Mouse (Mus musculus): ENCODE measurements around the gene Klrb1b. TPM values are rescaled to one million over a fixed set of nuclear protein-coding genes. Genes with fewer than 3 reads are reported as not detected.
"Not testable (repeated sequence)": the region's sequence is repeated elsewhere in the genome, so short reads cannot be mapped to it uniquely, and the experiment has no call there.

Klrb1b gene
- total and polyA plus RNA-seq, 2 experiments from 2014 or later: not detected

- Histone ChIP-seq H3K36me3 (replicated peaks; ENCODE audit: control insufficient read depth, insufficient read depth, low read length) (no peaks in the 10 kb centered on the region), H3K9me3 (replicated peaks; ENCODE audit: control insufficient read depth, low read length) (no peaks in the 10 kb centered on the region), H3K27me3 (ENCODE audit: control insufficient read depth, insufficient read depth, low read length) (no peaks in the 10 kb centered on the region), H3K9ac (replicated peaks; ENCODE audit: low read depth, low read length) (no peak overlapping the region), H3K4me3 (ENCODE audit: low read depth, low read length) (no peak overlapping the region), H3K4me1 (ENCODE audit: control insufficient read depth, insufficient read depth) (no peaks in the 10 kb centered on the region), H3K4me2 (ENCODE audit: low read depth, low read length) (no peak overlapping the region), H3K27ac (ENCODE audit: low read depth) (no peak overlapping the region)
- no peak for ATAC-seq (ENCODE audit: insufficient read depth, low read depth)
- DNase-seq (ENCODE audit: low spot score): no peak
- WGBS: 61% methylated on average over 4 of the region's 4 CpGs
- no peak for TF ChIP-seq CTCF (IDR thresholded peaks at IDR 0.05; ENCODE audit: low read depth)
- TF ChIP-seq EP300 (IDR thresholded peaks at IDR 0.05; ENCODE audit: low read depth): no peak
Observed at GRCm38 (mm10) chr6:128768047-128768446, 58.1 kb downstream of the Klrb1b start.

- not testable (repeated sequence) for H3K4me1 ChIP-seq (ENCODE audit: control insufficient read depth, insufficient read depth); ATAC-seq (ENCODE audit: insufficient read depth, low read depth); H3K9ac ChIP-seq (replicated peaks; ENCODE audit: low read depth, low read length); H3K9me3 ChIP-seq (replicated peaks; ENCODE audit: control insufficient read depth, low read length); H3K4me2 ChIP-seq (ENCODE audit: low read depth, low read length); H3K36me3 ChIP-seq (replicated peaks; ENCODE audit: control insufficient read depth, insufficient read depth, low read length); H3K27ac ChIP-seq (ENCODE audit: low read depth); H3K27me3 ChIP-seq (ENCODE audit: control insufficient read depth, insufficient read depth, low read length); H3K4me3 ChIP-seq (ENCODE audit: low read depth, low read length)
- 62% methylated on average over 6 of the region's 6 CpGs for WGBS
- peak; percentile 39 for DNase-seq (ENCODE audit: low spot score)
- TF ChIP-seq CTCF (IDR thresholded peaks at IDR 0.05; ENCODE audit: low read depth): peak; percentile 65
Observed at GRCm38 (mm10) chr6:128766486-128767254, 59.5 kb downstream of the Klrb1b start.

GRCm38 (mm10) chr6:128765211-128765610, 60.9 kb downstream of the Klrb1b start:
- Histone ChIP-seq H3K9ac (replicated peaks; ENCODE audit: low read depth, low read length) (no peak overlapping the region), H3K4me3 (ENCODE audit: low read depth, low read length) (no peak overlapping the region), H3K4me2 (ENCODE audit: low read depth, low read length) (no peak overlapping the region), H3K36me3 (replicated peaks; ENCODE audit: control insufficient read depth, insufficient read depth, low read length) (no peaks in the 10 kb centered on the region), H3K27ac (ENCODE audit: low read depth) (no peak overlapping the region), H3K27me3 (ENCODE audit: control insufficient read depth, insufficient read depth, low read length) (no peaks in the 10 kb centered on the region), H3K4me1 (ENCODE audit: control insufficient read depth, insufficient read depth) (no peaks in the 10 kb centered on the region), H3K9me3 (replicated peaks; ENCODE audit: control insufficient read depth, low read length) (no peaks in the 10 kb centered on the region)
- ATAC-seq (ENCODE audit: insufficient read depth, low read depth) (no peak), DNase-seq (ENCODE audit: low spot score) (no peak)
- TF ChIP-seq EP300 (IDR thresholded peaks at IDR 0.05; ENCODE audit: low read depth) (no peak), CTCF (IDR thresholded peaks at IDR 0.05; ENCODE audit: low read depth) (no peak)
- 61% methylated on average over 1 of the region's 1 CpGs for WGBS

GRCm38 (mm10) chr6:128764598-128764997, 61.5 kb downstream of the Klrb1b start:
- no peak overlapping the region for H3K27ac ChIP-seq (ENCODE audit: low read depth)
- no peaks in the 10 kb centered on the region for H3K9me3 ChIP-seq (replicated peaks; ENCODE audit: control insufficient read depth, low read length)
- H3K9ac ChIP-seq (replicated peaks; ENCODE audit: low read depth, low read length): no peak overlapping the region
- H3K27me3 ChIP-seq (ENCODE audit: control insufficient read depth, insufficient read depth, low read length): no peaks in the 10 kb centered on the region
- H3K4me3 ChIP-seq (ENCODE audit: low read depth, low read length): peak overlapping the region; percentile 41
- no peak for TF ChIP-seq CTCF (IDR thresholded peaks at IDR 0.05; ENCODE audit: low read depth)
- no peak for TF ChIP-seq EP300 (IDR thresholded peaks at IDR 0.05; ENCODE audit: low read depth)
- peak overlapping the region; percentile 56 for H3K4me2 ChIP-seq (ENCODE audit: low read depth, low read length)
- H3K4me1 ChIP-seq (ENCODE audit: control insufficient read depth, insufficient read depth): no peaks in the 10 kb centered on the region
- ATAC-seq (ENCODE audit: insufficient read depth, low read depth) (no peak), DNase-seq (ENCODE audit: low spot score) (no peak)
- 23% methylated on average over 5 of the region's 5 CpGs for WGBS
- no peaks in the 10 kb centered on the region for H3K36me3 ChIP-seq (replicated peaks; ENCODE audit: control insufficient read depth, insufficient read depth, low read length)

- Histone ChIP-seq H3K27me3 (ENCODE audit: control insufficient read depth, insufficient read depth, low read length) (no peaks in the 10 kb centered on the region), H3K4me3 (ENCODE audit: low read depth, low read length) (peak overlapping the region; percentile 41), H3K9me3 (replicated peaks; ENCODE audit: control insufficient read depth, low read length) (no peaks in the 10 kb centered on the region), H3K9ac (replicated peaks; ENCODE audit: low read depth, low read length) (no peak overlapping the region; the same call in 1 of the 2 replicates), H3K36me3 (replicated peaks; ENCODE audit: control insufficient read depth, insufficient read depth, low read length) (no peaks in the 10 kb centered on the region), H3K4me2 (ENCODE audit: low read depth, low read length) (peak overlapping the region; percentile 58), H3K4me1 (ENCODE audit: control insufficient read depth, insufficient read depth) (no peaks in the 10 kb centered on the region), H3K27ac (ENCODE audit: low read depth) (no peak overlapping the region)
- TF ChIP-seq CTCF (IDR thresholded peaks at IDR 0.05; ENCODE audit: low read depth) (peak; percentile 74), EP300 (IDR thresholded peaks at IDR 0.05; ENCODE audit: low read depth) (no peak)
- ATAC-seq (ENCODE audit: insufficient read depth, low read depth): peak; percentile 94
- DNase-seq (ENCODE audit: low spot score): peak; percentile 99
- 1% methylated on average over 30 of the region's 30 CpGs for WGBS
Observed at GRCm38 (mm10) chr6:128763736-128764523, 62.2 kb downstream of the Klrb1b start.

Other genes with a start within 250 kb of the Klrb1b start
- 1.4 TPM in 1 of 2 replicates, not detected in the other for gene A2ml1, start 244.7 kb downstream of the Klrb1b start, total RNA-seq (2014; rRNA removed; ENCODE audit: low replicate concordance)
- 0.30 and 0.73 TPM in 2 replicates for gene A2ml1, start 244.7 kb downstream of the Klrb1b start, polyA plus RNA-seq (2015; fragmentation: Nextera tagmentation; extraction: Ambion mirVana)
- not detected in 2 replicates for gene Klrb1a, start 202.8 kb downstream of the Klrb1b start, total RNA-seq (2014; rRNA removed; ENCODE audit: low replicate concordance)
- gene Klrb1a, start 202.8 kb downstream of the Klrb1b start, polyA plus RNA-seq (2015; fragmentation: Nextera tagmentation; extraction: Ambion mirVana): 0.19 TPM in 1 of 2 replicates, not detected in the other
- gene Clec2h, start 163.9 kb downstream of the Klrb1b start, total RNA-seq (2014; rRNA removed; ENCODE audit: low replicate concordance): not detected in 2 replicates
- gene Clec2h, start 163.9 kb downstream of the Klrb1b start, polyA plus RNA-seq (2015; fragmentation: Nextera tagmentation; extraction: Ambion mirVana): not detected in 2 replicates
- not detected in 2 replicates for gene Klrb1, start 103.3 kb downstream of the Klrb1b start, total RNA-seq (2014; rRNA removed; ENCODE audit: low replicate concordance)
- not detected in 2 replicates for gene Klrb1, start 103.3 kb downstream of the Klrb1b start, polyA plus RNA-seq (2015; fragmentation: Nextera tagmentation; extraction: Ambion mirVana)
- gene Klrb1c, start 37.1 kb downstream of the Klrb1b start, total RNA-seq (2014; rRNA removed; ENCODE audit: low replicate concordance): not detected in 2 replicates
- gene Klrb1c, start 37.1 kb downstream of the Klrb1b start, polyA plus RNA-seq (2015; fragmentation: Nextera tagmentation; extraction: Ambion mirVana): not detected in 2 replicates
- not detected in 2 replicates for gene Gm44511, start within 50 bp of the Klrb1b start, total RNA-seq (2014; rRNA removed; ENCODE audit: low replicate concordance)
- gene Gm44511, start within 50 bp of the Klrb1b start, polyA plus RNA-seq (2015; fragmentation: Nextera tagmentation; extraction: Ambion mirVana): not detected in 2 replicates
- gene Clec2i, start 61.3 kb upstream of the Klrb1b start, total RNA-seq (2014; rRNA removed; ENCODE audit: low replicate concordance): not detected in 2 replicates
- not detected in 2 replicates for gene Clec2i, start 61.3 kb upstream of the Klrb1b start, polyA plus RNA-seq (2015; fragmentation: Nextera tagmentation; extraction: Ambion mirVana)
- 0.08 TPM in 1 of 2 replicates, not detected in the other for gene BC035044, start 64.8 kb upstream of the Klrb1b start, total RNA-seq (2014; rRNA removed; ENCODE audit: low replicate concordance)
- 0.10 TPM in 1 of 2 replicates, not detected in the other for gene BC035044, start 64.8 kb upstream of the Klrb1b start, polyA plus RNA-seq (2015; fragmentation: Nextera tagmentation; extraction: Ambion mirVana)
- gene Clec2g, start 108.0 kb upstream of the Klrb1b start, total RNA-seq (2014; rRNA removed; ENCODE audit: low replicate concordance): not detected in 2 replicates
- not detected in 2 replicates for gene Clec2g, start 108.0 kb upstream of the Klrb1b start, polyA plus RNA-seq (2015; fragmentation: Nextera tagmentation; extraction: Ambion mirVana)
- not detected in 2 replicates for gene Klrb1f, start 219.6 kb upstream of the Klrb1b start, total RNA-seq (2014; rRNA removed; ENCODE audit: low replicate concordance)
- 0.23 and 0.34 TPM in 2 replicates for gene Klrb1f, start 219.6 kb upstream of the Klrb1b start, polyA plus RNA-seq (2015; fragmentation: Nextera tagmentation; extraction: Ambion mirVana)